Mouse (Mus musculus) heart, embryonic 13.5 days (tissue): ENCODE measurements at regions not wholly inside any gene's neighbourhood (a gene's known extent, or its start where the extent isn't known, plus 50 kb on each side); places are given as distances from the start of the nearest gene placed in this dataset.

Experiments used
- ATAC-seq: fragments of 200-750 bp; cut with Nextera tagmentation; 2 replicates; pipeline ENCODE4 v1.8.0; 2017; ENCODE audit warnings: moderate TSS enrichment; ENCODE audit not compliant: insufficient number of reproducible peaks, low FRiP score, low TSS enrichment; ENCODE audit errors: extremely low read depth
- H3K27ac ChIP-seq: fragments of 300-500 bp; sonication (generic); replicated peaks from 2 replicates; pipeline ENCODE4 v1.5.1; 2015; ENCODE audit warnings: moderate library complexity, mild to moderate bottlenecking, inconsistent platforms
- H3K27me3 ChIP-seq: fragments of 300-500 bp; sonication (generic); replicated peaks from 2 replicates; pipeline ENCODE4 v1.6.1; 2015; ENCODE audit warnings: mild to moderate bottlenecking, inconsistent platforms
- H3K36me3 ChIP-seq: fragments of 300-500 bp; sonication (generic); 2 replicates; pipeline ENCODE4 v1.6.1; 2015; ENCODE audit warnings: mild to moderate bottlenecking, inconsistent platforms
- H3K4me1 ChIP-seq: fragments of 300-500 bp; sonication (generic); 2 replicates; pipeline ENCODE4 v1.6.1; 2015; ENCODE audit warnings: inconsistent platforms
- H3K4me2 ChIP-seq: fragments of 300-500 bp; sonication (generic); 2 replicates; pipeline ENCODE4 v1.6.1; 2015; ENCODE audit warnings: inconsistent platforms, mild to moderate bottlenecking, moderate library complexity
- H3K4me3 ChIP-seq: fragments of 300-500 bp; sonication (generic); 2 replicates; pipeline ENCODE4 v1.5.1; 2015; ENCODE audit warnings: moderate library complexity, mild to moderate bottlenecking, inconsistent platforms
- H3K9ac ChIP-seq: fragments of 300-500 bp; sonication (generic); 2 replicates; pipeline ENCODE4 v1.6.1; 2015; ENCODE audit warnings: inconsistent platforms, mild to moderate bottlenecking, moderate library complexity
- H3K9me3 ChIP-seq: fragments of 300-500 bp; sonication (generic); 2 replicates; pipeline ENCODE4 v1.6.1; 2016; ENCODE audit warnings: inconsistent platforms
- WGBS: fragments of 180-500 bp; shearing (Covaris S2); methylation state at CpG from one replicate; pipeline ENCODE4 v1.1.7; 2015; ENCODE audit warnings: mixed read lengths; 5-methylcytosine and 5-hydroxymethylcytosine counted together

GRCm38 (mm10) chr17:44336842-44337241 is 148.5 kb downstream of the Clic5 start:
- H3K9ac ChIP-seq = no peak overlapping the region
- no peaks in the 10 kb centered on the region for H3K36me3 ChIP-seq
- no peaks in the 10 kb centered on the region for H3K27me3 ChIP-seq
- no peaks in the 10 kb centered on the region for H3K9me3 ChIP-seq
- H3K4me1 ChIP-seq = no peaks in the 10 kb centered on the region
- no peak overlapping the region for H3K27ac ChIP-seq
- H3K4me3 ChIP-seq = no peak overlapping the region
- WGBS = 54% methylated on average over 6 of the region's 6 CpGs
- H3K4me2 ChIP-seq = no peak overlapping the region
- no peak for ATAC-seq

- 90% methylated on average over 5 of the region's 5 CpGs for WGBS
- no peak for ATAC-seq
- no peaks in the 10 kb centered on the region for H3K36me3 ChIP-seq
Observed at GRCm38 (mm10) chr17:44337253-44337652, 148.9 kb downstream of the Clic5 start.

GRCm38 (mm10) chr17:44344542-44344941 is 156.2 kb downstream of the Clic5 start:
- 83% methylated on average over 2 of the region's 2 CpGs for WGBS
- H3K27ac ChIP-seq = no peak overlapping the region
- peaks cover 4% of the 10 kb centered on the region; the same call in 1 of the 2 replicates for H3K4me1 ChIP-seq
- H3K4me2 ChIP-seq = no peak overlapping the region
- H3K36me3 ChIP-seq = no peaks in the 10 kb centered on the region
- H3K27me3 ChIP-seq = peaks cover 14% of the 10 kb centered on the region; the same call in 1 of the 2 replicates
- H3K9ac ChIP-seq = no peak overlapping the region
- H3K9me3 ChIP-seq = no peaks in the 10 kb centered on the region
- no peak for ATAC-seq
- H3K4me3 ChIP-seq = no peak overlapping the region

More at GRCm38 (mm10) chr17:44337253-44337652, 148.9 kb downstream of the Clic5 start:
- Histone ChIP-seq H3K27me3 (no peaks in the 10 kb centered on the region), H3K4me2 (no peak overlapping the region), H3K4me3 (no peak overlapping the region), H3K9me3 (no peaks in the 10 kb centered on the region), H3K9ac (no peak overlapping the region), H3K27ac (no peak overlapping the region), H3K4me1 (no peaks in the 10 kb centered on the region)

- no peak for ATAC-seq
- 78% methylated on average over 2 of the region's 2 CpGs for WGBS
- no peaks in the 10 kb centered on the region for H3K36me3 ChIP-seq
Observed at GRCm38 (mm10) chr17:44345374-44345773, 157.0 kb downstream of the Clic5 start.

GRCm38 (mm10) chr17:44350201-44350948 is 162.0 kb downstream of the Clic5 start:
- H3K4me2 ChIP-seq = peak overlapping the region; percentile 52
- H3K9ac ChIP-seq = no peak overlapping the region
- H3K9me3 ChIP-seq = no peaks in the 10 kb centered on the region
- no peaks in the 10 kb centered on the region for H3K36me3 ChIP-seq
- peaks cover 18% of the 10 kb centered on the region; the same call in 1 of the 2 replicates for H3K27me3 ChIP-seq
- peaks cover 6% of the 10 kb centered on the region; the same call in 1 of the 2 replicates for H3K4me1 ChIP-seq
- H3K4me3 ChIP-seq = peak overlapping the region; percentile 13; the same call in 1 of the 2 replicates
- H3K27ac ChIP-seq = no peak overlapping the region
- WGBS = 44% methylated on average over 20 of the region's 20 CpGs
- no peak for ATAC-seq

More at GRCm38 (mm10) chr17:44345374-44345773, 157.0 kb downstream of the Clic5 start:
- peaks cover 18% of the 10 kb centered on the region; the same call in 1 of the 2 replicates for H3K27me3 ChIP-seq
- H3K4me3 ChIP-seq = no peak overlapping the region
- H3K9ac ChIP-seq = no peak overlapping the region
- no peaks in the 10 kb centered on the region for H3K9me3 ChIP-seq
- H3K4me1 ChIP-seq = peaks cover 6% of the 10 kb centered on the region; the same call in 1 of the 2 replicates
- no peak overlapping the region for H3K4me2 ChIP-seq
- H3K27ac ChIP-seq = no peak overlapping the region

- ATAC-seq = no peak
- H3K27me3 ChIP-seq = peaks cover 18% of the 10 kb centered on the region; the same call in 1 of the 2 replicates
- no peaks in the 10 kb centered on the region for H3K9me3 ChIP-seq
- peaks cover 6% of the 10 kb centered on the region; the same call in 1 of the 2 replicates for H3K4me1 ChIP-seq
- WGBS = 80% methylated on average over 4 of the region's 4 CpGs
- H3K9ac ChIP-seq = no peak overlapping the region
- H3K4me2 ChIP-seq = no peak overlapping the region
- no peak overlapping the region for H3K4me3 ChIP-seq
- no peak overlapping the region for H3K27ac ChIP-seq
- no peaks in the 10 kb centered on the region for H3K36me3 ChIP-seq
Observed at GRCm38 (mm10) chr17:44350949-44351244, 162.5 kb downstream of the Clic5 start.

GRCm38 (mm10) chr17:44351499-44352117 is 163.2 kb downstream of the Clic5 start:
- no peak for ATAC-seq
- no peak overlapping the region for H3K4me3 ChIP-seq
- 74% methylated on average over 13 of the region's 13 CpGs for WGBS

GRCm38 (mm10) chr17:44352142-44352541 is 163.8 kb downstream of the Clic5 start:
- H3K4me2 ChIP-seq = no peak overlapping the region
- ATAC-seq = no peak
- H3K4me3 ChIP-seq = no peak overlapping the region
- WGBS = 83% methylated on average over 13 of the region's 13 CpGs
- no peaks in the 10 kb centered on the region for H3K9me3 ChIP-seq
- no peak overlapping the region for H3K27ac ChIP-seq
- no peak overlapping the region for H3K9ac ChIP-seq
- H3K36me3 ChIP-seq = no peaks in the 10 kb centered on the region
- peaks cover 6% of the 10 kb centered on the region; the same call in 1 of the 2 replicates for H3K4me1 ChIP-seq
- peaks cover 18% of the 10 kb centered on the region; the same call in 1 of the 2 replicates for H3K27me3 ChIP-seq

More at GRCm38 (mm10) chr17:44351499-44352117, 163.2 kb downstream of the Clic5 start:
- Histone ChIP-seq H3K36me3 (no peaks in the 10 kb centered on the region), H3K27ac (no peak overlapping the region), H3K4me1 (peaks cover 6% of the 10 kb centered on the region; the same call in 1 of the 2 replicates), H3K9me3 (no peaks in the 10 kb centered on the region), H3K4me2 (no peak overlapping the region), H3K27me3 (peaks cover 18% of the 10 kb centered on the region; the same call in 1 of the 2 replicates), H3K9ac (no peak overlapping the region)

GRCm38 (mm10) chr17:44363111-44363510 is 174.7 kb downstream of the Clic5 start:
- H3K27ac ChIP-seq = no peak overlapping the region
- H3K27me3 ChIP-seq = no peaks in the 10 kb centered on the region
- H3K4me1 ChIP-seq = peaks cover 29% of the 10 kb centered on the region
- no peak overlapping the region for H3K4me3 ChIP-seq
- WGBS = 75% methylated on average over 4 of the region's 4 CpGs
- ATAC-seq = no peak
- H3K4me2 ChIP-seq = no peak overlapping the region
- H3K36me3 ChIP-seq = no peaks in the 10 kb centered on the region
- no peak overlapping the region for H3K9ac ChIP-seq
- H3K9me3 ChIP-seq = no peaks in the 10 kb centered on the region

- Histone ChIP-seq H3K9ac (no peak overlapping the region), H3K4me1 (peaks cover 29% of the 10 kb centered on the region), H3K27ac (no peak overlapping the region), H3K4me3 (no peak overlapping the region), H3K9me3 (no peaks in the 10 kb centered on the region), H3K4me2 (no peak overlapping the region), H3K36me3 (no peaks in the 10 kb centered on the region), H3K27me3 (no peaks in the 10 kb centered on the region)
- WGBS = 87% methylated on average over 6 of the region's 6 CpGs
- no peak for ATAC-seq
Observed at GRCm38 (mm10) chr17:44364494-44364893, 176.1 kb downstream of the Clic5 start.

GRCm38 (mm10) chr17:44366438-44366837 is 178.1 kb downstream of the Clic5 start:
- no peak for ATAC-seq
- H3K4me3 ChIP-seq = no peak overlapping the region
- H3K9ac ChIP-seq = no peak overlapping the region
- H3K4me2 ChIP-seq = no peak overlapping the region
- H3K27ac ChIP-seq = no peak overlapping the region
- H3K9me3 ChIP-seq = peaks cover 5% of the 10 kb centered on the region; the same call in 1 of the 2 replicates
- 72% methylated on average over 8 of the region's 8 CpGs for WGBS
- peaks cover 33% of the 10 kb centered on the region for H3K4me1 ChIP-seq
- no peaks in the 10 kb centered on the region for H3K36me3 ChIP-seq
- no peaks in the 10 kb centered on the region for H3K27me3 ChIP-seq
